Mouse (Mus musculus) kidney, postnatal 14 days (tissue): ENCODE results near the gene Tsga13.

Experiments
- DNase-seq: peaks from one replicate; pipeline ENCODE4 v3.0.0; 2022; ENCODE audit warnings: mixed read lengths

The Tsga13 gene

DNA sequence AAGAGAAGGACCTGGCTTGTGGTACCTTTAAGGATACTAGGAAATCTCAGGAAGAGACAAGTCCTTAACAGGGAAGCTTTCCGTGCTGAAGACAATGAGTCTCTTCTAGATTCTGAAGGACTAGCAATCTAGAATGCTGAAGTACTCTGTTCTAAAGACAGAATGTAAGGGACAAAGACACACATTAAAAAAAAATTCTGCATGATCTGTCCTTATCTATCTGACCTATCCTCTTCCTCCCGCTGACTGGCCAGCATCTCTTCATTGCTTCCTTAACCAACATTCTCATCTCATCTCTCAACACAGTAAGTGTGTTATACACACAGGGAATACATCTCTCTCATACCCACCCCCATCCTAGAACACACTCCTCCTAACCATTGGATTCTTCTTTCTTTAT lies at the start of gene Tsga13:
TSS of gene Tsga13 (minus strand) at position 101 of the 400 bp plus-strand sequence.
- no peak for DNase-seq

DNA sequence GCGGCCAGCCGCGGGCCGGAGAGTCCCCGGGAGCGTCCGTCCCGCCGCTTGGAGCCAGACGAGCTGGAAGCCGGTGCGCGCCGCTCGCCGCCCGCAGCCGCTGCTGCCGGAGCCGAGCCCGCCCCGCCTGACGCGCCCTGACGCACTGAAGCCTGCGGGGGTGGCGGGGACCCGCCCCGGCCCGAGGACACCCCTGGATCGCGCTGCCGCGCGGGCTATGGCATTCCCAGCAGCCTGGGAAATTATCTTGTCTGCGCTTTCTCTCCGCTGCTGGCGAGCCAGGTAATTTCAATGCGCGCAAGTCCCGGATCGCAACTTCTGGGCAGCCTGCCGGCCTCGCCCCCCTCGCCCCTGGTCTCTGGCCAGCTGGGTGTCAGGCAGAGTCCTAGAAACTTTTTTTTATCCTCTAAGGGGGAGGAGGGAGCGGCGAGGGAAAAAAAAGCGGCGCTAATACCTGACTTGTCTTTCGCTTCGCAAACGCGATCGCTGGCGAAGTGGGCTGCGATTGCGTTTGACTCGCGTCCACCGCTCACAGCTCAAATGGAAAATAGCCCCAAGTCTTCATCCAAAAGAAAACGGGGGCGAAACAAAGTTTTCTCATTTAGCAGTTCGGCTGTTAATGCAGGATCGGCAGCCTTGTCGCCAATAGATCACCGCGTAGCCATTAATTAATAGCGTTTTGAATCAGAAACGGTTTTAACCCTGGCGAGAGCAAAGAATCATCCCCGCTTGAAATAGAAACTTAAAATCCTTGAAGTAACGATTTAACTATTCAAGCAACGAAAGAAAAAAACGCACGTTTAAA lies 43.6 kb upstream of the Tsga13 start, which contains the start of gene Klf14:
TSS of gene Klf14 (minus strand) at position 343 of the 805 bp plus-strand sequence.
- peak; percentile 34 for DNase-seq

DNA sequence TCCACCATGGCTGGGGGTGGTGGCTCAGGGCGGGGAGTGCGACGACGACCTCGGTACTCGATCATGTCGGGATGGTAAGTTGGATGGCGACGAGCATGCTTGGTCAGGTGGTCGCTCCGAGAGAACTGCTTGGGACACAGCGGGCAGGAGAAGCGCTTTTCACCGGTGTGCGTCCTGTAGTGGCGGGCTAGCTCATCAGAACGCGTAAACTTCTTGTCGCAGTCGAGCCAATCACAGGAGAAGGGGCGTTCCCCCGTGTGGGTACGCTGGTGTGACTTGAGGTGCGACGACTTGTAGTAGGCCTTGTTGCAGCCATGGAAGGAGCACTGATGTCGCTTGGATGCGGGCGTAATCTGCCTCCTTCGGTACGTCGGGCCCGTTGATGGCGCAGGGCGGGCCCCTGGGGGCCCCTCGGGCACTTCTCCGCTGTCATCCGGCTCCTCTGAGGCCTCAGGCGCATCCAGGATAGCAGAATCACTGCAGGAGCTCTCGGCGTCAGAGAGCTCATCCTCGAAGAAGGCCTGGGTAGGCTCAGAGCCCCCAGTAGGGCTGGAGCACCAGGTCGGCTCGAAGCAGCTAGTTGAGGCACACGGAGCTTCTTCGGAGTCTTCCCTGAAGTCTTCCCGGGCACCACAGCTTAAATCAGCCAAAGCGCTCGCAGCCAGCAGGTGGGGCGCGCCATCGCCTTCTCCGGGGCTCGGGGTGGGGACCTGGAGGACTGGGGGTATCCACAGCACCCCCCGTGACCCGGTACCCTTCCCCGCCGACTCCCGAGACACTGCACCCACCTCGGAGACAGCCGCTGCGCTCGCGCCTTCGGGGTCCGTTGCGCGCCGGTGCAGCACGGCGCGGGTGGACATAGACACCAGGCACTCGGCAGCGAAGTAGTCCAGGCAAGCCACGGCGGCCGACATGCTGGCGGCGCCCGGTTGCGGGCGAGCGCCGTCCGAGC lies 42.7 kb upstream of the Tsga13 start:
- peak; percentile 27 for DNase-seq

DNA sequence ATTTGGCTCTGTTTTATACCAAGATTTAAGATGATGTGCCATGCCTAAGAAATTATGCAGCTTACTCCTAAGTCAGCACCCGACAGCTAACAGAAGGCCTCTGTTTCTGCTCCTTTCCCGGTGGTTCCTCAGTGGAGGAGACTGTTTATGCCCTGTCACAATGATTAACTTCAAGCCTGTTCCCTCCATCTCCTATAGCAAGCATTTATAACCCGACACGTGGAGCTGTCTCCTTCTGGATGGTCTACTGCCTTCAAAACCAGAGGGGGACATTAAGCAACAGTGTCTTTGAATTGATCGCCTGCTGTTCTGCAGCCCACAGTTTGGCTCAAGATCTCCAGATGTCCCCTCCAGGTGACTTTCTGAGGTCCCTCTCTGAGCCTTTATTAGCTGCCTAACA lies 23.9 kb upstream of the Tsga13 start:
- no peak for DNase-seq

DNA sequence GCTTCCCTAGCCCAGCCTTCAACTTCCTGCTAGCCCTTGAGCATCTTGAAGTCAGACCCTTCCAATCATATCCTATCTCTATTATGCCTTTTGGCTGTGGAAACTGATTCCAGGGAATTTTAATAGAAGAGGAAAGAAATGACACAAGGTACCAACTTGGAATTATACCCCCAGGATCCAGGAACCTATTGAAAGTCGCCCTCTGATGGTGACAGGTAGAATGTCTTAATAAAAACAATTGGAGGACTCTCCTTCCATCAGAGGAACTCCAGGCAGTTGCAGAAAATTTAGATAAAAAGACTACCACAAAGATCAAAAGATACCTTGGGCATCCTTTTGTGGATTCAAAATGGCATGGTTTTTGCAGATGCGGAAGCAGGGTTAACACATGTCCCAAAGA lies 7.4 kb upstream of the Tsga13 start:
- no peak for DNase-seq

DNA sequence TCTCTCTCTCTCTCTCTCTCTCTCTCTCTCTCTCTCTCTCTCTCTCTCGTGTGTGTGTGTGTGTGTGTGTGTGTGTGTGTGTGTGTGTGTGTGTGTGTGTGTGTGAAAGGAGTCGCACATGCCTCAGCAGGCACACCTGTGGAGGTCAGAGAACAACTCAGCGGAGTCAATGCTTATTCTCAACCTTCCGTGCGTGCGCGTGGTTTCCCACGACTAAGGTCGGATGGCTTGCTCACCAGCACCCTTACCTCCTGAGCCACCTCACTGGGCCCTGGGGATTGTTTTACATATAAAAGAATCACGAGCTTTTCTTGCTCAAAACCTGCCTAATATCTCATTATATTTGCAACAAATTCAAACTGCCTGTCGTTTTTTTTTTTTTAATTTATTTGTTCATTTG lies 6.5 kb upstream of the Tsga13 start:
- no peak for DNase-seq

DNA sequence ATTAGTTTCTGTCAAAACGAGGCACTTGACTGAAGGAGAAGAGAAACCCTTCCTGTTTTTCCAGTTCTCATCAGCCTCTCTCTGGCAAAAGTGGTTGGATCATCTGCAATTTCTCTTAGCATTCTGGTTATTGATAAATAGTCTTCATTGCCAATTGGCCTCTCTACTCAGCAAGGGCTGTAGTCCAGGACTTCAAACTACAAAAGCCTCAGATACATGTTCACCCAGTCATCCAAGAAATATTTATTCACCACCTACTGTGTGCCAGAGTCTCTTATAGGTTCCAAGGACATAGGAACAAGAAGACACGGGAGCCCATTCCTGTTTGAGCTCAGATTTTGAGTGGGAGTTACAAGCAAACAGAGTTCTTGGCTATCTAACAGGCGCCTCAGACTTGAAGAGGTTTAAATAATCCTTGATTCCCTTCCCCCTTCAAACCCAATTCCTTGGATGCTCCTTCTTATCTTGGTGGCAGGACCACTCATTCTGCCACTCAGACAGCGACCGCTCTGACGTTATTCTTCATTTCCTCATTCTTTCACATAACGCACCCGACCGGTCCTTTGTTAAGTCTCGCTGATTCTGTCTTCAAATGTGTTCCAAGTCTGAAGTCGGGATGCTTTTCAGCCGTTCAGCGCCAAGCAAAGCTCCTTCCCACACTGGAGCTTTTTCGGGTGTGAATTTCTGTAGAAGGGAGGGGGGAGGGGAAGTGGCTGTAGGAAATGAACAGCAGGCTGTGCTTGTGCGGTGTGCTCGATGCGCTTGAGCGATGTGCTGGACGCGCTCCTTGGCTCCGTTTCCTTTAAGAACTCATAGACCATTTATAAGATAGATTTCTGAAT lies 5.7 kb upstream of the Tsga13 start:
- peak; percentile 14 for DNase-seq

DNA sequence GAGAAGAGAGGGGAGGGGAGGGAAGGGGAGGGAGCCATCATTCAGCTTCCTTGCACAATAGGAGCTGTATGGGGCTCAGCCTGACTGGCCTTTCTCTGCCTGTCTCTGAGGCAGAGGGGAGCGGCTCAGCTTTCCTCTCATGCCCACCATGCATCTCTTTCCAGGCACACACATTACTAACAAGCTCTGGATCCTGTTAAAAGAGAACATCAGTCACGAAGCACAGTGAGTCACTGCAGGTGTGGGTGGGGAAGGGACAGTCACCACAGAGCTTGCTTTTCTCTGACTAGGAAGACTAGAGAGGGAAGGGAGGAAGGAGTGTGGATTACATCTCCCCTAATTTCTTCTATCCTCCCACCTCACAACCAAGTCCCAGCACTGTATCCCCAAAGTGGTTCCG lies 7.4 kb downstream of the Tsga13 start:
- DNase-seq = no peak

DNA sequence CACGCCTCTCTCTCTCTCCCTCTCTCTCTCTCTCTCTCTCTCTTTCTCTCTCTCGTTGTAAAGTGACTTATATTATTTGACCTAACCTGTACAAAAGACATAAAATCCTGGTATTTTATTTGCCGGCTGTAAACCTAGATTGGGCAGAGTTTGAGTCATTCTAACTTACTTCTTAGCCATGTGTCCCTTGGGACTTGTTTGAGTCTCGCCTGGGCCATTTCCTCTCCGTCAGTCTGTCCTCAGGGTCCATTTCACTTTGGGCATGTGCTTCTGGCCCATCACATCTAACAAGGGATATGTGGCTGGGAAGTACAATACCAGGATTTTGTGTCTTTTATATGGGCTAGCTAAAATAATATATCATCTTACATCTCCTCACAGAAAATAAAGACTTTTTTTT lies 10.5 kb downstream of the Tsga13 start:
- DNase-seq = no peak

DNA sequence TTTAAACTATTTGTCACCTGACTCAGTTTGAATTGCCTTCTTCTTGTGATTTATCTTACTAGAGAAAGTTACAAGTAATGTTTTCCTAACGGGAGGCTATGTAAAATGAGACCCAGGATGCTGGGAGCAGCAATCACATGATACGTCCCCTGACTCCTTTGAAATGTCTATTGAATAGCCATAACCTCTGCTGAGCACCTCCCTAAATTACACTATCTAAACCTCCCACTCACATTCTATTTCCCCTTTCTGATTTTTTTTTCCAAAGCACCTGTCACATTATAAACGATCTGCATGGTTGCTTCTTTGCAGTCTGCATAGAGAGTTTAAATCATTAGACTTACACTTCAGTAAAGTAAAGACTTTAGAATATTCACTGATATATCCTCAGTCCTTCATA lies 11.3 kb downstream of the Tsga13 start:
- no peak for DNase-seq

DNA sequence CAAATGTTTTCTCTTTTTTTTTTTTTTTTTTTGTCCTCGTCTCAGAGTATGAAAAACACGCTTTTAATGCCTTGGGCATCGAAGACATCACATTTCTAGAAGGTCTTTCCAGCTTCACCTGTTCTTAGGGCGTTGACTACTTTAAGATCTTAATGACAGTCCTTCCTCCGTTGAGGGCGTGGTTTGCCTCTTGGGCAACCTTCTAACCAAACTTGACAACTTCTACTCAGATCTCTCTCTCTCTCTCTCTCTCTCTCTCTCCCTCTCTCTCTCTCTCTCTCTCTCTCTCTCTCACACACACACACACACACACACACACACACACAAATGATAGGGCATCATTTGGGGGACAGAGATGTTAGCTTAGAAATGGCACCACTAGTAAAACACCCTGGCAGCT lies 17.9 kb downstream of the Tsga13 start:
- no peak for DNase-seq

DNA sequence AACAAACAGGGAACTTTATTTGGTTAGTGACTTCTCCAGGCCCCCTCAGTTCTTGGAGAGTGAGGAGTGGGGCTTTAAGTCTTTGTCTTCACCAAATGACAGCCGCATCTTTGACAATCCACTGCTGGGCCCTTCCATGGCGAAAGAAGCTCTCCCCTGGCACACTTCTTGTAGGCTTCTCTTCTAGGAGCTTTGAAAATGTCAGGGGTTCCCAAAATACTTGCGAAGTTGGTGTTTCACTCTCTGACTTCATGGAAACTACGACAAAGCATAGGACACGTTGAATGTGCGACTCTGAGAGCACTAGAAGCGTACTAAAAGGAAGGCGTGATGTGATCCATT lies 18.4 kb downstream of the Tsga13 start:
- DNase-seq = no peak

DNA sequence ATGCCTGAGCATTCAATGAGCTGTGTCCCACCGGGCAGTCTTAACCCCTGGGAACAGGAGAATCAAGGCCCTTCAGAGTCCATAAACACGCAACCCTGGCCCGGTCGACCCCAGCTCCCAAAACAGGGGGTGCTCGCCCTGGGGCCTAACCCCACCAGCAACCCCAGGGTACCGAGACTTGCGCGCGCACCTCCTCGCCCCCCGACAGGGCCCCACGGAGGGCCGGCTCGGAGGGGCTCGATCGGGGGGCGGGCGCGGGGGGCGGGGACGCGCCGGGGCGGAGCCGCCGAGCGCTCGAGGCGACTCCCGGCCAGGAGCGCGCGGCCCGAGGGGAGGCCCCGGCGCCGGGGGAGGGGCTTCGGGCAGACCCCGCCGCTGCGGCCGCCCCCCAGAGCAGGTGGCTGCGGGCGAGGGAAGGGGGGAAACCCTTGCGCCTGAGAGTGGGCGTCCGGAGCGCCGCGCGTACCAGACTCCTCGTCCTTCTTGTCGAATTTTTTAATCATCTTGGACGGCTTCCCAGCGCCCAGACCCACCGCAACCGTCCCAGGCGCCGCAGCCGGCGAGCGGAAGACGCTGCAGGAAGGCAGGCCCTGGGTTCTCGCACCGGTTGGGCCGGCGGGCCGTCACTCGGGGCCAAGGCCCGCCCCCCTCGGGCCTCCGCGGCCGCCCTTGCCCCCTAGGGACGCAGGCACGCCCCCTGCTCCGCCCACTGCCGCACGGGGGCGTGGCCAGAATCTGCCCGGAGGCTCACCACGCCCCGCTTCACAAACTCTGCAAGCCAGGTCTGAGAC lies 19.0 kb downstream of the Tsga13 start, which contains the start of gene Copg2:
TSS of gene Copg2 (minus strand) at position 600 of the 791 bp plus-strand sequence.
- peak; percentile 97 for DNase-seq

DNA sequence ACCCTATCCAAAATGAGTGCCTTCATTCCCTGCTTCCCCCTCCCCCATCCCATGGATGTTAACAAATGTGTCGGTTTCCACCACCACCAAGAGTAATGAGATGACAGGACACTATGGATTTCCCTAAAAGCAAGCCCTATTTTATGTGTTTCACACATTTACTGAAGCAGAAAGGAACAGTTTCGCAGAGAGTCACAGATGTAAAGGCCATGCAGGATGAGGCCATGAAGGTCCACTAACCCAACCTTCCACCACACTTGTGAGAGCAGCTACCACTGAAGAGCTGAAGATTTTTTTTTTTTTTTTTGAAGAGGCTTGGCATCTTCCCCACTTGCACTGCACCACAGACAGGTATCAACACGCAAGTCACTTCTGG lies 19.6 kb downstream of the Tsga13 start:
- no peak for DNase-seq

DNA sequence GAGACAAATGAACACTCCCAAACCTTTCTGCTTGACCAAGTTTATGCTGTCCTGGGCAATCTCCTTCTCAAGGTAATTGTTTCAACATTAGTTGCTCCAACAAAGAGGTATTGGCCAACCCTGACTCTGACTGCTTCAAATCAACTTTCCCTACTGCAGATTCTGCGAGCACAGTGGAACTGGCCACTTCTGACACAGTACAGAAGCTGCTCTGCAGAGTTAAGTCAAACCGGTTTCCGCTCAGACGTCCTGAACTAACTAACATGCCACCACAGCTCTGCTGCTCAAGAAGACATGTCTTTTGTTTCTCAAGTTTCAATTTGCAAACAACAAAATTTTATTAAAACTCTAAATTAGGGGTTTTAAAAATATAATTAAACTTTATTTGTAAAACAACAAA lies 22.3 kb downstream of the Tsga13 start:
- no peak for DNase-seq

DNA sequence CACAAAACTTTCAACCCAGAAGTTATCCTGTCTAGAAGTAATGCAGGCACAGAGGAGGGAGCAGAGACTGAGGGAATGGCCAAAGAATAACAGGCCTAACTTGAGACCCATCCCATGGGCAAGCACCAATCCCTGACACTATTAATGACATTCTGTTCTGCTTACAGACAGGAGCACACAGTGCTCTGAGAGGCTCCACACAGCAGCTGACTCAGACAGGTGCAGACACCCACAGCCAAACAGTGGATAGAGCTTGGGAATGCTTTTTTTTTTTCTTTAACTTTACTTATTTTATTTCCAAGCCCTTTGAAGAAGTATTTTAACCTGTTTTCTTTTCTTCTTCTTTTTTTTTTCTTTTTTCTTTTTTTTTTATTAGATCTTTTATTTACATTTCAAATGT lies 23.6 kb downstream of the Tsga13 start:
- no peak for DNase-seq

DNA sequence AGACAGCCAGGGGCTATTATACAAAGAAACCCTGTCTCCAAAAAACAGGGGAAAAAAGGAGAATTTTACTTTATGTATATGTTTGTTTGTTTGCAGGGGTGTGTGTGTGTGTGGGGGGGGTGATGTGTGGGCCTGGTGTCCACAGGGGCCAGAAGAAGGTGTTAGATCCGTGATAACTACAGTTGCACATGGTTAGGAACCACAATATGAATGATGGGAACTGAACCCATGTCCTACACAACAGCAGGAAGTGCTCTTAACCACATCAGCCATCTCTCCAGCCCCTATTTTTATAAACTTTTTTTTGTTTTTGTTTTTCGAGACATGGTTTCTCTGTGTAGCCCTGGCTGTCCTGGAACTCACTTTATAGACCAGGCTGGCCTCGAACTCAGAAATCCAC lies 30.5 kb downstream of the Tsga13 start:
- DNase-seq = no peak

DNA sequence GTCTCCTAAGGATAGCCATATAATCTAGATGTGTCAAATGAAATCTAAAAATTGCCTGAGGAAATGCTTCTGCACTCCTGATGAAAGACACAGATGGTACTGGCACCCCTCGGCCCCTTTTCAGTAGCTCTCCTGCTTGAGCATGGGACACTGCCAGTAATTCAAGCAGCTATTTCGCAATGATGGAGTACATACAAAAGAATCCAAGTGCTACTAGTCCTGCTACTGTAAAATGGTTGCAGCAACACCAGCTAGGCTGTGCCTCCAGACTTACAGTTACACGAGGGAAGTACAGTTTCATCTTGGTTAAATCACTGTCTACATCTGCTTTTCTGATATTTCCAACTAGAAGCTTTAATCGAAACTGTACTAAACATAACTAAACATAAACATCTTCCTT lies 31.9 kb downstream of the Tsga13 start:
- no peak for DNase-seq

DNA sequence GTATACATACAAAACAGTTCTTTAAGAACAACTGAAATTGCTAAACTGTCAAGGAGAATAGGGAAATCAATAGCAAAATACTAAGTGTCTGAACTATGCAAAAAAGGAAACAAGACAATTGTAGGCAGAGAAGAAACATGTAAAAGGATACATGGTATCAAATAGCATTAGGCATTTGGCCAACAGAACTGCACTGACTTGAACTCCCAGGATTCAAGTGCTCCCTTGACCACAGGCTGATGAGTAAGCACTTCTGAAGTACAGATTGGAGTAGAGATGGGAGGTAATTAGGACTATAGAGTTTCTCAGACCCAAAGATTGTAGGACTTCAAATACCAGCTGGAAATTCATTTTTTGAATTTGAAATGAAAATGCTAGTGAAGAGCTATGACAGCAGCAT lies 38.7 kb downstream of the Tsga13 start:
- DNase-seq = no peak

DNA sequence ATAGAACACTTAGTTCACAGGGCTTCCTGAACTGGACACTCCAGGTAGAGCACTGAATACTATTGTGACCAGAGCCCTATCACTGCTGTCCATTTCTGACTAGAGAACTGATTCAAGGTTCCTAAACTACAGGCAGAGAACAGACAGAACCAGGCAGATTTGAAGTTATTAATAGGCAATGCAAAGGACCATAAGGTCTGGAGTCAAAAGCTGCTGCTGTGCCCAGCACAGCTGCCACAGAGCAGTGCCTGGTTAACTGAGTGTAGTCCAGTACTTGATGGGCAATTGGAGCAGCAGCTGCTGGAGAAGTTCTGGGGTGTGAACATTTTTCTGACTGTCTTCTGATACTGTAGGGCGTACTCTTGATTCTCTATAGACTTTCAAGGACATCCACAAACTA lies 48.9 kb downstream of the Tsga13 start:
- no peak for DNase-seq

DNA sequence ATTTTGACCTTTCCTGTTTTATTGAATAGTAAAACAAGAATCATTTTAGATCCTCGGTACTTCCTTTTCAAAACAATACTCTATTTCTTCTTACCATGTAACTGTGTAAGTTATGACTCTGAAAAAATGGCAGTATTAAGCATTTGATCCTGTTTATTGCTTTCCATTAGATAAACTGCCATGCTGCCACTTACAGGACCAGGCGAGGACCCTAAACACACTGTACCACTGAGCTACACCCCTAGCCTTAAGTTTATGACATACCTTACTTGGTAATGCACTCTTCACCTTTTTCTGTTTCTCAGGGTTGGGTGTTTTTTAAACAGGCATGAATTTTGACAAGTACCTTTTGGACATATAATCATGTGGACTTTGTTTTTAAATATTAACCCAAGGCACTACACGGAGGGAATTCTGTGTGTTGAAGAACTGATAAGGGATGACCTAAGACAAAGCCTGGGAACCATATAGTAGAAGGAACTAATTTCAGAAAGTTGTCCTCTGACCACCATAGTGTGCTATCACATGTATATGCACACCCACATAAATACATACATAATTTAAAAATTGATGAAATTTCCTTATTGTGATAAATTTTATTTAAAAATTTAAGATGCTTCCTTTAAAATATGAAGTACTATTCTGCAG lies 50.2 kb downstream of the Tsga13 start:
- DNase-seq = no peak

DNA sequence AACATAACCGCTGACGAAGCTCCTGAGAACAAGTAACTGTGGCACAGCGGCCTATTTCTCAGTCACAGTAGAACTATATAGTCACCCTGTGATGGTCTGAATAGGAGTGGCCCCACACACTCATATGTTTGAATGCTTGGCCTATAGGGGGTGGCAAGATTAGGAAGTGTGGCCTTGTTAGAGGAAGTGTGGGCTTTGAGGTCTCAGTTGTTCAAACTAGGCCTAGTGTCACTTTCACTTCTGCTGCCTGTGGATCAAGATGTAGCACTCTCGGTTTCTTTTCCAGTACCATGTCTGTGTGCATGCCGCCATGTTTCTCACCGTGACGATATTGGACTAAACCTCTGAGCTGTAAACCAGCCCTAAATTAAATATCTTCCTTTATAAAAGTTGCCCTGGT lies 59.4 kb downstream of the Tsga13 start:
- DNase-seq = no peak
